Mouse (Mus musculus) myocyte (in vitro differentiated cells): ENCODE measurements at regions not wholly inside any gene's neighbourhood (a gene's known extent, or its start where the extent isn't known, plus 50 kb on each side); places are given as distances from the start of the nearest gene placed in this dataset.

ENCODE experiments used
- MYOG ChIP-seq, 3 experiments: IDR thresholded peaks; one replicate each; pipeline ENCODE4 v1.6.1; 2011; ENCODE audit warnings: control low read depth in 2 of 3, low read depth in 2 of 3, mild to moderate bottlenecking in 2 of 3; ENCODE audit not compliant: insufficient read length in 2 of 3, control insufficient read depth in 1 of 3, insufficient read depth in 1 of 3
- POLR2A ChIP-seq: IDR thresholded peaks from one replicate; pipeline ENCODE4 v1.6.1; 2011; ENCODE audit warnings: low read depth, mild to moderate bottlenecking, control low read depth, moderate library complexity; ENCODE audit not compliant: insufficient read length

GRCm38 (mm10) chr3:143475461-143475860 lies 593.7 kb upstream of the Pkn2 start:
- TF ChIP-seq MYOG (IDR thresholded peaks at IDR 0.05; ENCODE audit: control insufficient read depth in 1 of 3, insufficient read depth in 1 of 3, insufficient read length in 2 of 3, low read depth in 2 of 3) (no peak), POLR2A (no peak)
